Mouse (Mus musculus) C2C12 (cell line): ENCODE results near the gene Praf2. TPM values are rescaled to one million over a fixed set of nuclear protein-coding genes. Genes with fewer than 3 reads are reported as not detected.

Experiments
- H3K27me3 ChIP-seq: one replicate; pipeline ENCODE4 v1.6.1; 2011; ENCODE audit not compliant: control insufficient read depth, insufficient read depth, insufficient read length
- H3K36me3 ChIP-seq: one replicate; pipeline ENCODE4 v1.6.1; 2011; ENCODE audit not compliant: control insufficient read depth, insufficient read depth
- H3K4me3 ChIP-seq: one replicate; pipeline ENCODE4 v1.5.1; 2011; ENCODE audit warnings: mild to moderate bottlenecking, control low read depth; ENCODE audit not compliant: poor library complexity, insufficient read depth, severe bottlenecking
- H3K79me2 ChIP-seq: one replicate; pipeline ENCODE4 v1.6.1; 2011; ENCODE audit not compliant: control insufficient read depth, insufficient read depth
- H3K79me3 ChIP-seq: one replicate; pipeline ENCODE4 v1.6.1; 2011; ENCODE audit warnings: low read depth, control low read depth
- H3ac ChIP-seq: one replicate; pipeline ENCODE3; 2011; ENCODE audit warnings: low read depth; ENCODE audit not compliant: control insufficient read depth, insufficient read length
- CEBPB ChIP-seq: IDR thresholded peaks from one replicate; pipeline ENCODE4 v1.6.1; 2011; ENCODE audit warnings: low read depth, mild to moderate bottlenecking, control low read depth, moderate library complexity
- CTCF ChIP-seq: IDR thresholded peaks from one replicate; pipeline ENCODE4 v1.5.1; 2011; ENCODE audit not compliant: control insufficient read depth, insufficient read depth, insufficient read length
- FOSL1 ChIP-seq: IDR thresholded peaks from one replicate; pipeline ENCODE4 v1.8.0; 2011; ENCODE audit warnings: mild to moderate bottlenecking, low read length; ENCODE audit not compliant: poor library complexity, insufficient read depth, severe bottlenecking
- MAX ChIP-seq: IDR thresholded peaks from one replicate; pipeline ENCODE4 v1.6.1; 2011; ENCODE audit warnings: mild to moderate bottlenecking, control low read depth
- MYOD1 ChIP-seq: IDR thresholded peaks from one replicate; pipeline ENCODE4 v1.6.1; 2011; ENCODE audit warnings: low read depth; ENCODE audit not compliant: control insufficient read depth, insufficient read length
- MYOG ChIP-seq: IDR thresholded peaks from one replicate; pipeline ENCODE4 v1.6.1; 2011; ENCODE audit not compliant: control insufficient read depth, insufficient read length; ENCODE audit errors: extremely low read depth
- USF1 ChIP-seq: IDR thresholded peaks from one replicate; pipeline ENCODE4 v1.6.1; 2011; ENCODE audit warnings: low read depth, mild to moderate bottlenecking, control low read depth, moderate library complexity
- polyA plus RNA-seq: library from polyadenylated mRNA; unstranded; fragments of >200 nt; fragmentation: generic; extraction: Trizol; gene quantifications from one replicate; pipeline ENCODE4 v1.2.1, GENCODE M21; 2012; ENCODE audit warnings: missing spikeins

Gene Praf2
- polyA plus RNA-seq, 1 experiment = 93.9 TPM

- no peak for TF ChIP-seq USF1
- no peak for TF ChIP-seq MAX
- no peak for TF ChIP-seq FOSL1
- no peak for TF ChIP-seq MYOG
- no peak for TF ChIP-seq MYOD1
- no peak for TF ChIP-seq CEBPB
- no peak for TF ChIP-seq CTCF
- no peaks in the 10 kb centered on the region for H3K36me3 ChIP-seq
- H3K27me3 ChIP-seq = no peaks in the 10 kb centered on the region
- H3K79me3 ChIP-seq = no peaks in the 10 kb centered on the region
- peak within 1 kb of the TSS; percentile 80 for H3ac ChIP-seq
- peak within 1 kb of the TSS; percentile 41 for H3K4me3 ChIP-seq
- H3K79me2 ChIP-seq = peaks cover 8% of the 10 kb centered on the region
Measured at GRCm38 (mm10) chrX:7721514-7722281, 6.5 kb upstream of the Praf2 start, which contains the start of gene Gm45208. Gene Gm45208, plus strand, starts transcription at chrX:7722245.

GRCm38 (mm10) chrX:7722282-7722611, 6.0 kb upstream of the Praf2 start:
- Histone ChIP-seq H3K79me3 (no peaks in the 10 kb centered on the region), H3K79me2 (peaks cover 8% of the 10 kb centered on the region), H3K4me3 (peak overlapping the region; percentile 41), H3ac (peak overlapping the region; percentile 80), H3K36me3 (no peaks in the 10 kb centered on the region), H3K27me3 (no peaks in the 10 kb centered on the region)
- no peak for TF ChIP-seq USF1
- TF ChIP-seq MAX = no peak
- no peak for TF ChIP-seq FOSL1
- no peak for TF ChIP-seq CTCF
- TF ChIP-seq CEBPB = no peak
- TF ChIP-seq MYOD1 = no peak
- no peak for TF ChIP-seq MYOG

GRCm38 (mm10) chrX:7722691-7723090, 5.5 kb upstream of the Praf2 start:
- H3K4me3 ChIP-seq = peak overlapping the region; percentile 41
- no peaks in the 10 kb centered on the region for H3K79me3 ChIP-seq
- H3K36me3 ChIP-seq = no peaks in the 10 kb centered on the region
- no peak overlapping the region for H3ac ChIP-seq
- TF ChIP-seq CTCF = no peak
- no peaks in the 10 kb centered on the region for H3K27me3 ChIP-seq
- H3K79me2 ChIP-seq = peaks cover 8% of the 10 kb centered on the region

- Histone ChIP-seq H3K36me3 (no peaks in the 10 kb centered on the region), H3K79me2 (peaks cover 8% of the 10 kb centered on the region), H3ac (no peak overlapping the region), H3K27me3 (no peaks in the 10 kb centered on the region), H3K4me3 (no peak overlapping the region), H3K79me3 (no peaks in the 10 kb centered on the region)
- TF ChIP-seq FOSL1 = no peak
- TF ChIP-seq USF1 = no peak
- TF ChIP-seq MYOG = no peak
- no peak for TF ChIP-seq MYOD1
- no peak for TF ChIP-seq CTCF
- no peak for TF ChIP-seq CEBPB
- TF ChIP-seq MAX = no peak
Measured at GRCm38 (mm10) chrX:7724135-7724534, 4.1 kb upstream of the Praf2 start.

GRCm38 (mm10) chrX:7725841-7726240, 2.4 kb upstream of the Praf2 start:
- Histone ChIP-seq H3K36me3 (no peaks in the 10 kb centered on the region), H3K79me3 (no peaks in the 10 kb centered on the region), H3K27me3 (no peaks in the 10 kb centered on the region), H3K4me3 (no peak overlapping the region), H3ac (no peak overlapping the region), H3K79me2 (peaks cover 8% of the 10 kb centered on the region)
- no peak for TF ChIP-seq USF1
- no peak for TF ChIP-seq CEBPB
- TF ChIP-seq MYOG = no peak
- TF ChIP-seq MAX = no peak
- TF ChIP-seq MYOD1 = no peak
- TF ChIP-seq FOSL1 = no peak
- TF ChIP-seq CTCF = no peak

- no peaks in the 10 kb centered on the region for H3K27me3 ChIP-seq
- TF ChIP-seq CEBPB = peak; percentile 49
- no peak for TF ChIP-seq CTCF
Measured at GRCm38 (mm10) chrX:7727176-7727575, 1.1 kb upstream of the Praf2 start.

More at GRCm38 (mm10) chrX:7727176-7727575, 1.1 kb upstream of the Praf2 start:
- Histone ChIP-seq H3ac (no peak overlapping the region), H3K36me3 (no peaks in the 10 kb centered on the region), H3K79me2 (peaks cover 8% of the 10 kb centered on the region), H3K4me3 (no peak overlapping the region), H3K79me3 (no peaks in the 10 kb centered on the region)
